8 mouse cellular contexts compared by ENCODE assay signal in the genomic region with DNA sequence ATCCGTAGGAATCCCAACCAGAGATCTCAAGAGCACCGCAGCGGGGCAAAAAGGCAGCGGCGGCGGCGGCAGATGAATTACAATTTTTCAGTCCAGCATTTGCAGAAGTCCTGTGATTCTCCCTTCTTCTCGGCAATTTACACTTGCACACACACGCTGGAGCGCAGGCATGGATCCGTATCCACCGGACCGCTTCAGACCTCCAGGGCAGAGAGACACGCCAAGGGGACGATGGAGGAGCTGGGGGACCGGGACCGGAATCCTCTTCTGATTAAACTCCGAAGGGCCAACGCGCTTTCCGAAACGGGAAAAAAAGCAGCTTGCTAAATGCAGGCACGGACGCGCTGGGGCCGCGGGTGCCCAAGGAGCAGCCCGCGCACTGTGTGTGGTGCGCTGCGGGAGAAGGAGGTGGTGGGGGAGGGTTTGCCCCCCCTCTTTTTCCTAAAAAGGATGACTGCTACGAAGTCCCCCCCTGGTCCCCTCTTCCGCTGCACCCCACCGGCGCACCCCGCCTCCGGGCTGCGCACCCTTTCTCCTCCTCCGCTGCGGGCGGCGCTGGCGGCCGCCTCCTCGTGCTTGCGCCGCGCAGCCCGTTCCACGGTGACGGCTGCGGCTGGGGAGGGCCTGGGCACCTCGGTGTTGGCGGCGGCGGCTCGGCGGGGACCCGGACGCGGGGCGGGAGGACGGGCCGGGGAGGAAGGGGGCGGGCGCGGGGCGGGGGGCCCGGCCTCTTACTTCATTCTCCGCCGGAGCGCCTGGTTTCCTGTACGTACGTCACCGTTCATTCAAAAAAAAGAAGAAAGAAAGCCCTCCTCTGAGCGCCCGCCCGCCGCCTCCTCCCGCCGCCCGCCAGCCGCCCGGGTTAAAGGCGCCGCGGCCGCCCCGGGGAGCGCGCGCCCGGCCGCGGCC. TPM values are rescaled to one million over a fixed set of nuclear protein-coding genes. Genes with fewer than 3 reads are reported as not detected.
A peak's percentile ranks its signal among the peaks of the same experiment; 100 is the strongest.
DNase-seq lines count a peak whose midpoint lies in the region; ATAC-seq and TF ChIP-seq lines count a peak whose summit lies in the region.

Bcl2 (minus strand) TSS at position 654 of the 909 bp plus-strand sequence.

- H3K4me1 ChIP-seq in E14TG2a.4 (replicated peaks; ENCODE audit: low read depth, low read length) = peaks cover 12% of the 10 kb centered on the region; the same call in 1 of the 2 replicates
- H3K4me1 ChIP-seq in forebrain, postnatal 0 days (ENCODE audit: insufficient read depth) = peaks cover 11% of the 10 kb centered on the region; the same call in 1 of the 2 replicates
- no peaks in the 10 kb centered on the region for H3K4me1 ChIP-seq in lung, postnatal 0 days (ENCODE audit: insufficient read depth, low read depth, low read length)

- 4% methylated on average over 70 of the region's 95 CpGs for WGBS in forebrain, postnatal 0 days
- WGBS in lung, postnatal 0 days = under 1% methylated on average over 51 of the region's 95 CpGs

- TF ChIP-seq CTCF in E14TG2a.4 (conservative IDR thresholded peaks at IDR 0.05; ENCODE audit: low read length) = no peak
- TF ChIP-seq CTCF in forebrain, postnatal 0 days (IDR thresholded peaks at IDR 0.05; ENCODE audit: low read depth) = no peak; the same call in 1 of the 2 replicates
- TF ChIP-seq CTCF in lung, postnatal 0 days (IDR thresholded peaks at IDR 0.05) = no peak

- DNase-seq in forebrain, postnatal 0 days = peak; percentile 84
- DNase-seq in heart, postnatal 4 days = peak; percentile 78
- peak; percentile 71 to 80 for DNase-seq in layer of hippocampus, postnatal 10 days (ENCODE audit: low spot score in 2 of 2)
- peak; percentile 94 for DNase-seq in lung, postnatal 0 days (ENCODE audit: low spot score)
- DNase-seq in ovary, postnatal 10 days (ENCODE audit: low spot score) = peak; percentile 56
- peak; percentile 76 to 82 for DNase-seq in thymus, postnatal 10 days (ENCODE audit: low spot score in 2 of 2)

- H3K4me2 ChIP-seq in forebrain, postnatal 0 days (ENCODE audit: low read depth) = peak within 1 kb of the TSS; percentile 74
- peak within 1 kb of the TSS; percentile 96 for H3K4me2 ChIP-seq in lung, postnatal 0 days (replicated peaks; ENCODE audit: low read depth, low read length)

- H3K27me3 ChIP-seq in E14TG2a.4 (ENCODE audit: insufficient read depth, low read length) = peaks cover 51% of the 10 kb centered on the region
- no peaks in the 10 kb centered on the region for H3K27me3 ChIP-seq in forebrain, postnatal 0 days (ENCODE audit: insufficient read depth, low read length)
- H3K27me3 ChIP-seq in lung, postnatal 0 days (replicated peaks; ENCODE audit: insufficient read depth, low read length) = no peaks in the 10 kb centered on the region

- no peaks in the 10 kb centered on the region for H3K36me3 ChIP-seq in E14TG2a.4 (ENCODE audit: insufficient read depth, low read length)
- H3K36me3 ChIP-seq in forebrain, postnatal 0 days (ENCODE audit: insufficient read depth) = no peaks in the 10 kb centered on the region
- no peaks in the 10 kb centered on the region for H3K36me3 ChIP-seq in lung, postnatal 0 days (ENCODE audit: insufficient read depth, low read length)

- H3K9ac ChIP-seq in forebrain, postnatal 0 days = peak within 1 kb of the TSS; percentile 77
- peak within 1 kb of the TSS; percentile 60 for H3K9ac ChIP-seq in lung, postnatal 0 days (replicated peaks; ENCODE audit: low read depth)

- peak within 1 kb of the TSS; percentile 84 for H3K4me3 ChIP-seq in E14TG2a.4 (replicated peaks; ENCODE audit: low read length)
- H3K4me3 ChIP-seq in forebrain, postnatal 0 days (ENCODE audit: low read depth, low read length) = peak within 1 kb of the TSS; percentile 80
- H3K4me3 ChIP-seq in lung, postnatal 0 days (ENCODE audit: low read depth, low read length) = peak within 1 kb of the TSS; percentile 76

- H3K27ac ChIP-seq in forebrain, postnatal 0 days (ENCODE audit: low read depth, low read length) = peak within 1 kb of the TSS; percentile 86
- H3K27ac ChIP-seq in lung, postnatal 0 days (ENCODE audit: low read length) = peak within 1 kb of the TSS; percentile 81

- TF ChIP-seq EP300 in lung, postnatal 0 days (IDR thresholded peaks at IDR 0.05) = no peak

- ATAC-seq in cerebellum, adult (ENCODE audit: insufficient number of reproducible peaks, low FRiP score, low TSS enrichment) = peak; percentile 65
- ATAC-seq in forebrain, postnatal 0 days = peak; percentile 89
- ATAC-seq in lung, postnatal 0 days = peak; percentile 88

- H3K9me3 ChIP-seq in E14TG2a.4 (ENCODE audit: low read length) = no peaks in the 10 kb centered on the region
- no peaks in the 10 kb centered on the region for H3K9me3 ChIP-seq in forebrain, postnatal 0 days (ENCODE audit: low read length)
- H3K9me3 ChIP-seq in lung, postnatal 0 days (ENCODE audit: low read length) = no peaks in the 10 kb centered on the region

RNA-seq across cellular contexts. Expression of gene Bcl2, which starts in this region (rescaled TPM):
- total RNA-seq in forebrain, postnatal 0 days (2014; rRNA removed) = 10.3 and 14.1 TPM in 2 replicates
- polyA plus RNA-seq in forebrain, postnatal 0 days (2015; fragmentation: Nextera tagmentation; extraction: Ambion mirVana) = 3.5 and 6.3 TPM in 2 replicates
- 10 to 100 TPM; 13.6 to 16.0 TPM for total RNA-seq in heart, postnatal 4 days (2021)
- 10 to 100 TPM; 11.2 to 11.3 TPM for total RNA-seq in layer of hippocampus, postnatal 10 days (2021)
- 5.7 and 7.1 TPM in 2 replicates for polyA plus RNA-seq in lung, postnatal 0 days (2015; fragmentation: Nextera tagmentation; extraction: Ambion mirVana)

Comparison
In these comparisons a context has a peak if more than half of its experiments do, and no peak if none do; other contexts are left out.
1. Peak in every context shown above with its lines: DNase-seq, ATAC-seq, H3K4me3 ChIP-seq and H3K27ac ChIP-seq.